Mouse (Mus musculus) c-Kit-positive CD71-positive TER-119-positive erythroid progenitor cells, embryonic 14.5 days (primary cell): ENCODE measurements around the gene Ecsit.
A peak's percentile ranks its signal among the peaks of the same experiment; 100 is the strongest.

Source experiments
- DNase-seq: peaks from one replicate; pipeline ENCODE4 v3.0.0-alpha.2; 2013; ENCODE audit warnings: low spot score

The Ecsit gene

DNA sequence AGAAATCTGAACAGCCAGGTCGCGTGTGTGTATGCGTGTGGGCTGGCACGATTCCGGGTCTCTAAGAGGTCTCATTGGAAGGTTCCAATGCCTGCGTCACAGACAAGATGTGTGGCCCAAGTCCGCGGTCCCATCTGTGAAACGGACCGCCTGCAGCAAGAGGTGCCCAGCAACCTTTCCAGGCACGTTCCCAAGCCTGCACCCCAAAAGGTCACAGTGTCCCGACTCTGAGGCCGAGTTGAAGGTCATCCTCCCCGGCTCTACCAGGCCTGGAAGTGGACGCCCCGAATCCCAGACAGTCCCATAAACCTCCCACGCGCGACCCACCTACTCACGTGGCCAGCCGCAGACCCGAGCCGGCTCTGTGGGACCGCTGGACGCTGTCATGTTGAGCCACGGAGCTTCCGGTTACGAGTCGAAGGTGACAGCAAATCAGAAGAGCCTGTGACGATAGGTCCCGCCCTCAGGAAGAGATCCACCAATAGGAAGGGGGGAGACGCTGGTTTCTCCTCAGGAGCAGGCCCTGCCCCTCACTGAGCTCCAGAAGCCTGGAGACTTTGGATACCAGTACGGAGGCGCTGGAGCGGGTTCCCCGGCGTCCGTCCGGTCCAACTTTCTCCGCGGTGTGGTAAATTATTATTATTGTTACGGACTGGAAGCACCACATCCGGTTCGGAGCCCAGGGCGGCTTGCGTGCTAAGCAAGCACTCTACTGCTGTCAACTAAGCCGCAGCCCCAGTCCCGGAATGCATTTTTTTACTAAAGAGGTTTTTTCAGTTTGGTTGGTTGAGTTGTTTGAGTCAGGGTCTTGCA is at the start of gene Ecsit:
Gene Ecsit (minus strand): TSS at position 417 of the 813 bp plus-strand sequence.
- DNase-seq, result peak; percentile 97

- DNase-seq, result peak; percentile 30
Observed at GRCm38 (mm10) chr9:22134246-22134890, 49.1 kb upstream of the Ecsit start.

DNA sequence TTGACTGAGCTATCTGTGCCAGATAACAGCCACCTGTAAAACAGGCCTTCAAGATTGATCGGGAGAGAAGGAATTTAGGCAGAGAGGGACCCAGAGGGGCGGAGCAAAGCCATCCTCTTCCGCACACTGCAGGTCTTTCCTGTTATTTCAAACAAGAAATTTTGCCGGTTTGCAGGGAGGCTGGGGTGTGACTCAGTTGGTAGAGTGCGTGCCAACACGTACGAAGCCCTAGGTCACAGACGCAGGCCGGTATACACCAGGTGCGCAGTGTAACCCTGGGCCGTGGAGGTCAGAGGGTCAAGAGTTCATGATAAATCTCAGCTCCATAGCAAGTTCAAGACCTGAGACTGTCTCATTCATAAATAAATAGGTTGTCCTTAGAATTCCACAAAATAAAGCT is 47.0 kb upstream of the Ecsit start:
- DNase-seq, result no peak

DNA sequence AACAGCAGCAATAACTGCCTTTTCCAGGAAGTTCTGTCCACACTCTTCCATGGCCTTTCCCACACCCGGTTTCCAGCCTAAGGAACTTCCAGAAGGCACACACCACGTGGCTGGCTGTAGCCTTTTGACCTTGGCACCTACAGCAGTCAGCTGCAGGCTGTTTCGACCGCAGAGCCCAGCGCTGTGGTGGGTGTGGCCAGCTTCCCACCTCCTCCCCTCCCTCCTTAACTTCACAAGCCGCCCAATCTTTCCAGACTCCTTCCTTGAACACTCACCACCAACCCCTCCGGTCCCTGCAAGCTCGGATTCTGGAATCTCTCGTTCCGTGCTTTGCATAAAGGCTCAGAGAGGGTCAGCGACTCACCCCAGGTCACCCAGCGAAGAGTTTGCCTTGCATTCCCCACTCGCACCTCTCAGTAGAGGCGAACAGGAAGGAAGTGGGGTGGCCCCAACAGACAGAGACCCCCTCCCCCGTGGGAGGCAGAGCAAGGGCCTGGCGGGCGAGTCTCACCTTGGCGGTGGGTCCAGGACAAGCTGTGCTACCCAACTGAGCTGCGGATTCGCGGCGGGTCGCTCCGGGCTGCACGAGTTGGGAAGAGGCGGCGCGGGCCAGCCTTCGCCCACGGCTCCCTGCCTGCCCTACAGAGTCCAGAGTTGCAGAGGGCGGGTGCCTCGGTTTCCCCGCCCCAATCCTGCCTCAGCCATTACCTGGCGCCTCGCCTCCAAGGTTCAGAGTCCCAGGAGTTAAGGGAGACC is 46.2 kb upstream of the Ecsit start:
- peak; percentile 45 for DNase-seq

DNA sequence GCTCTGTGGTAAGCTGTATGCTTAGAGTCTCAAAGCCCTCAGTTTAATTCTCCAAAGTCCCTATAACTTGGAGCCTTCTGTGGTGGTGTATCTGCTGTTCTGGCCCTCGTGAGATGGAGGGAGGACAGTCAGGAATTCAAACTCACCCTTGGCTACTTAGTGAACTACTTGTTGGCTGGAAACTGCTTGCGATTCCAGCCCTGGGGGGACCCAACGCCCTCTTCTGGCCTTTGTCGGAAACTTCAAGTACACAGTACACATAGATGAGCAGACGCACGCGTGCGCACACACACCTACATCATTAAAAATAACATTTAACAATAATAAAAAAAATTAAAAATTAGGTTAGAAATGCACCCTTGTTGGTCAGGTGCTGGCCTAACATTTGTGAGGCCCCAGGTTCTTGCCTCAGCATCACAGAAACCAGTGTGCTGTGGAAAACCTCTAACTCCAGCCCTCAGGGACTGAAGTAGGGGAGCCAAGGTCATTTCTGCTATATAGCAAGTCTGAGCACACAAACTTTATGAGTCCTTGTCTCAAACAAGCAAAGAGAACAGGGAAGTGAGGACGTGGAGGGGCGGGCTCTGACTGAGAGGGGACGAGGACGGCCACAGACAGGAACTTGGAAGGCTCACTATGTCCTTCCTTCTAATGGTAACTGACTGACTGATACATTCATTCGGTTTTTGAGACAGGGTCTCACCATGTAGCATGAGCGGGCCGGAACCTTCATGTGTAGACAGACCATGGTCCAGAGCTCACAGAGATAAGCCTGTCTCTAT is 40.2 kb upstream of the Ecsit start:
- no peak for DNase-seq

DNA sequence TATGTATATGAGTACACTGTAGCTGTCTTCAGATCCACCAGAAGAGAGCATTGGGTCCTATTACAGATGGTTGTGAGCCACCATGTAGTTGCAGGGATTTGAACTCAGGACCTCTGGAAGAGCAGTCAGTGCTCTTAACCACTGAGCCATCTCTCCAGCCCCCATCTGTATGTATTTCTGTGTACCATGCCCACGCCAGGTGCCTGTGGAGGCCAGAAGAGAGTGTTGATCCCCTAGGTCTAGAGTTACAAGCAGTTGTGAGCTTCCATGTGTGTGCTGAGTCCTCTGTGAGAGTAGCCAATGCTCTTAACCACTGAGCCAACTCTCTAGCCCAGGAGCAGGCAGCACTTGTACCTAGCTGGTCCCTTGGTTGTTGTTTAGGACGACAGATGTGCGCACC is 38.9 kb upstream of the Ecsit start:
- DNase-seq, result no peak

DNA sequence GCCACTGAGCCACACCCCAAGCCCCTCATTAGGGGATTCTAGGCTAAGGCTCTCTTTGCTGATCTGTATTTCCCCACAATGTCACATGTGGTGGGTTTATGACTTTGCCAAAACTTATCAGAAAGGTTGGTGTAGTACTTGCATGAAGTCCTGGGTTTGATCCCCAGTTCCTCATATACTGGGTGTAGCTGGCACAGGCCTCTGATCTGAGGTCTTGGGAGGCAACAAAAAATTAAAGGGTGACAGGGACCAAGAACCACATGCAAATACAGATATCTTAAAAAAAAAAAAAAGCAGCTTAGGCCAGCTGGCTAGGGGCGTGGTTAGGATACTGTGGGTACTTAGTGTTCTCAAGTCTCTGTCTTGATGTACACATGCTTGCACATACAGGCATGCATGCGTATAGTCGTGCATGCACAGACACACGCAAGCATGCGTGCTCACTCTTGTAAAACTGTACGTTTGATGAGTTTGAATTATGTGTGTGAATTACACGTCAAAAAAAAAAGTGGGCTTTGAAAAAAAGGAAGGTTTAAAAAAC is 37.9 kb upstream of the Ecsit start:
- peak; percentile 40 for DNase-seq

DNA sequence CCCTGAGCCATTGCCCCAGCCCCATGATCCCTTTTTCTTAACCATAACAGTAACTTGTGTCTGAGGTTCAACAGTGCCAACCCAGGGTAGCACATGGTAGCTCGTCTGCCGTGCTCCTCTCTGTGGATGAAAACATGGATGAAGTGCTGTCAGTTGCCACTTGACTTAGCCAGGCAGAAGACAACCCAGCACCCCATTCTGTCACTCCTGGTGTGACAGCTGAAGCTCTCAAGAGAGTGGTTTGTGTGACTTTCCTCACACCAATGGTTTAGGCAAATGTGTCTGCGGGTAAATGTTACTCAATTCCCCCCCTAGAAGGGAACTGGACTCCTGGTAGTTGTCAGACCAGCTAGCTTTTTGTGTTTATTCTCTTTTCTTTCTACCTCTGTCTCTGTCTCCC is 36.8 kb upstream of the Ecsit start:
- DNase-seq, result no peak

GRCm38 (mm10) chr9:22121545-22121944 is 36.3 kb upstream of the Ecsit start:
- DNase-seq, result no peak

DNA sequence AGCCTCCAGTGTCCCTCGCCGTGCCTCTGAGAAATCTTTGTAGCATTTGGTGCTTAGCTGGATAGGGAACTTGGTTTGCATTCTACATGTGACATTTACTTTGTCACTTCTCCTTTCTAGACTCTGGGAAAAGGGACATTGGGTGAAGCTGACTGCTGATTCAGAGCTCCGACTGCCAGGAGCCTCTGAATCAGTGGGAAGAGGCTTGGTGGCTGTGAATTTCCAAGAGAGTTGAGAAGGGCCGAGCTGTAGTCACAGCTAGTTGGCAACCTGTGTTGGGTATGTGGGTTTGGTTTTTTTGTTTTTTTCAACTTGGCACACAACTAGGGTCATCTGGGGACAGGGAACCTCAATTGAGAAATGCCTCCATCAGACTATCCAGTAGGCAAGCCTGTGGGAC is 34.3 kb upstream of the Ecsit start:
- no peak for DNase-seq

DNA sequence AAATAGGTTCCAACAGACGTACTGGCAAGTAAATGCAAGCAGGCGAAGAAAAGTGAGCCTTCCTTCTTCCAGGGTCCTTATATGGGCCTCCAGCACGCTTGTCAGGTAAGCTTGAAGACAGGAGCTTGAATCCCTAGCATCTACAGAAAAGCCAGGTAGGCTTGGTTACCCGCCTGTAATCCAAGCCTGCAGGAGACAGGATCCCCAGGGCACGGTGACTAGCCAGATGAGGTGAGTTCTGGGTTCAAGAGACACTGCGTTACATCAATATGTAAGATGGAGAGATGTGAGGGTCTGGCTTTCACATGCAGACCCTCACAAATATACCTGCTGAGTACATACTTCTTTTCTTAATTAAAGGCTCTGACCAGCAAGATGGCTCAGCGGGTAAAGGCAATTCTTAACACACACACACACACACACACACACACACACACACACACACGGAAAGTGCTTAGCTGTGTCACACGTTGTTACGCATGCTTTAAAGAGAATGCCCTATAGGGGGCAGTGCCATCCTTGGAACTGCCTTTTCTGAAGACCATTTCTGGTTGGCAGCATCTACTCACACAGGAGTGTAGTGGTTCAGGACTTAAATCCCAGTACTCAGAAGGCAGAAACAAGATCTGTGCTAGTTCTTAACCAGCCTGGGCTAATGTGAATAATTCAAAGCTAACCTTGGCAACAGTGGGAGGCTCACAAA is 32.7 kb upstream of the Ecsit start:
- peak; percentile 86 for DNase-seq

DNA sequence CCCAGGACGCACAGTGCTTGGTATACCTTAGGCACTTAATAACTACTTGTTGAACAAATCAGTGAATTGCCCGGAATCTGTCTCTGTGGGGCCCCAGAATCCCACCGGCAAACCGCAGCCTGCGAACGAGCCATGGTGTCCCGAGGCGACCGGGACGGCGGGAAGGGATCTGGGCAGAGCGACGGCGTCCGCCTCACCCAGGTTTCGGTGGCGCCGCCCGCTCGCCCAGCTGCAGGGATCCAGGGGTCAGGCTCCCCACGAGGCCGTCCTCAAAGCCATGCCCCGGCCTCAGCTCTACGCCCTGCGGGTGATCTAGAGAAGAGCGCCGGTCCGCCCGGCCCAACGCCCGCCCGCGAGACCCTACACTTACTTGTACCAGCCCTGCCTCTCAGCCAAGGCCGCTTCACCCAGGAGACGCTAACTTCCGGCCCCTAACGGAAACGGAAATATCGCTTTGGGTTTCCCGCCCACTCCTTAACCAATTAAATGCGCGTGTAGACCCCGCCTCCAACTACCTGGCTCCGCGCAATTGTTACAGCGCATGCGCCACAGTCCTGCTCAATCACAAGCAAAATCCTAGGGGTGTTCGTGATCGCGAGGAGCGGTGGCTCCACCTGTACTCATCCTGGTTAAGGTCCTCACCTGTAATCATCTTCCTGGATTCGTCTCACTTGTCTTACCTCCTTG is 31.6 kb upstream of the Ecsit start, which contains the start of gene Elof1:
Gene Elof1 (minus strand): TSS at position 433 of the 687 bp plus-strand sequence.
- peak; percentile 96 for DNase-seq

DNA sequence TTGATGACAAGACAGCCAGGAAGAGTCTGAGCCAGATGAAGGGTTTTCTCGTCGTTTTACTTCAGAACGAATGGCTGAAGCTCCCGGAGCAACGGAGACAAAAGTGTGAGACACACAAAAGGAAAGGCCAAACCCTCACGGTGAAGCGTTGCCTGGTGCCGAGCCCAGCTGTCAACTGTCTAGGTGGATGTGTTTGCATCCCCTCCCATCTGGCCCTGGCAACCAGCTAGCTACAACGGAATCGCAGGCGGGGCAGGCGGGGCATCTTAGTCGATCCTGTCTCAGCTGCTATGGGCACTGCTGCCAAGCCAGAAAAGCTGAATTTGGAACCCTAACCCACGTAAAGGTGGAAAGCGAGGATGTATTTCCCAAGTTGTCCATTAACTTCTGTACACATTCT is 30.8 kb upstream of the Ecsit start:
- no peak for DNase-seq

- no peak for DNase-seq
Observed at GRCm38 (mm10) chr9:22115635-22116034, 30.4 kb upstream of the Ecsit start.

- no peak for DNase-seq
Observed at GRCm38 (mm10) chr9:22108194-22108593, 23.0 kb upstream of the Ecsit start.

GRCm38 (mm10) chr9:22099922-22100321 is 14.7 kb upstream of the Ecsit start:
- DNase-seq, result no peak

GRCm38 (mm10) chr9:22098993-22099696 is 13.9 kb upstream of the Ecsit start, which contains the start of gene Cnn1:
Gene Cnn1 (plus strand): TSS chr9:22099216.
- DNase-seq, result no peak

DNA sequence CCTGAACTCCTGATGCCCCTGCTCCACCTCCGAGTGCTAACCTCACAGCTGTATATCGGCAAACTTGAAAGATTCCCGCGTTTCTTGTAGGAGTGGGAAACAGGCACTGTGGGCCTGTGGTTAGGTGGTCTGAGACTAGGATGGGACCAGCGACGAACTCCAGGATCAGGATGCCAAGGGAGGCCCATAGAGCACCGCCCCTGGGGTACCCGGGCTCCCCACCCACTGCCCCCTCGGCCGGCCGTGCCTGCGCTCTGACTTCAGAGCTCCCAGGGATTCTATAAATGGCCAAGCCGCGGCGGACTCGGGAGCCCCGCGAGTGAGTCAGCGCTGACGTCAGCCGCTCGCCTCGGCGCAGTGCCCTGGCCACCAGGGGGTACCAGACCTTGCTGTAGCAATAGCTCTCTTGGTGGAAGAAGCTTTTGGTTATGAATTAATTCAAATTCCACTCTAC is 10.6 kb upstream of the Ecsit start:
- DNase-seq, result peak; percentile 58

- no peak for DNase-seq
Observed at GRCm38 (mm10) chr9:22092746-22093145, 7.5 kb upstream of the Ecsit start.

- DNase-seq, result no peak
Observed at GRCm38 (mm10) chr9:22089986-22090385, 4.7 kb upstream of the Ecsit start.
